Mouse (Mus musculus): ENCODE measurements at regions not wholly inside any gene's neighbourhood (a gene's known extent, or its start where the extent isn't known, plus 50 kb on each side); places are given as distances from the start of the nearest gene placed in this dataset.

GRCm38 (mm10) chr2:124952212-124952611, 115.7 kb upstream of the Slc24a5 start:
- DNase-seq (ENCODE audit: low read depth): no peak

- no peak for DNase-seq (ENCODE audit: low read depth)
These were observed 114.9 kb upstream of the Slc24a5 start for GRCm38 (mm10) chr2:124953015-124953414.

DNA sequence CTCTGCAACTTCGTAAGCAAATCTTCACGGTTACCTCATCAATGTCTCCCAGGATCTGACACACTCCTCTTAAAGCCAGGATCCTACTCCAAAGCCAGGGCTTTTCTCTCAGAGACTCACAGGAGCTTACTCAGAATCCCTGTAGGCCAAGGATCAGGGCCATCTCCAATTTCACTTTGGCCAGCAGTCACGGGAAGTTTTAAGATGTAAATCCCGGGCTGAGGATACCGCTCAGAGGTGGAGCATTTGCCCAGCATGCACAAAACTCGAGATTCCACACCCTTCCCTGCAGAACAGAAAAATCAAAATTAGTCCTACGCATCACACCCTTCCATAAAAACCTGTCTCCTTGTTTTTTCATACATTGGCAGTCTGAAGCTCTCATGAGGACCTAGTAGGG, 112.1 kb upstream of the Slc24a5 start:
- no peak for DNase-seq (ENCODE audit: low read depth)

- DNase-seq (ENCODE audit: low read depth): no peak
These were observed 108.5 kb upstream of the Slc24a5 start for GRCm38 (mm10) chr2:124959431-124959830.

GRCm38 (mm10) chr2:124971826-124972749, 95.8 kb upstream of the Slc24a5 start:
- DNase-seq (ENCODE audit: low read depth): no peak

DNA sequence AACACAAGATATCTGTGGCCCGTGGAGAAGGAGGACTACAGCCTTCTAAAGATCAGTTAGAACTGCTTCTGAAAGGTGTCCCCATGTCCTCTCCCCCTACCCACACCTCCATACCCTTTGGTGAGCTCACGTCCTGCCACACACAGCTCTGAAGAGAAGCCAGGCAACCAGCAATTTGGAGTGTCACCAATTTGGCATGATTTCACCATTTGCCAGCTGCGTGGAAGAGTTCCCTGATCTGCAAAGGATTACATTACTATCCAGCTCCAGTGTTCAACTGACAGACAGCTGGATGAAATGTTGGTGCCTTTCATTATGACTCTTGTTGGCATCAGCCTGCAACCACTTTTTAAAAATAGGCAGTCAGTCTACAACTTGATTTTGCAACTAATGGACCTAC, 92.8 kb upstream of the Slc24a5 start:
- no peak for DNase-seq (ENCODE audit: low read depth)

DNA sequence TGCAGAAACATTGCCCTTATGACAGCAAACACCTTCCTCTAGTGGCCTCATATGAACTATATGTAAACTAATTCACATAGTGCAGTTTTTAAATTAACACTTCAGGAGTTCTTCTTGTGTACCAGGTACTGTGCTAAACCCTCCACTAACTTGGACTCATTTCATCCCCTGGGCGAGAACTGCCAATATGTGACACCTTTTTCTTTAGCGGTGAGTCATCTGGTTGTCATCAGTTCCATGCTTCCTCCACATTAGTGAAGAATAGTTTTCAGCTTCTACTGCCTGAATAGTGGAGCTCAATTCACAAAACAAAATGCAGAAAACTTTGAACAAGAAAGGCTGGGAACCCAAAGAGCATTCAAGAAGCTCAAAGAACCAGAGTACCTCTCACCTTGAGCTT, 76.9 kb upstream of the Slc24a5 start:
- no peak for DNase-seq (ENCODE audit: low read depth)

DNA sequence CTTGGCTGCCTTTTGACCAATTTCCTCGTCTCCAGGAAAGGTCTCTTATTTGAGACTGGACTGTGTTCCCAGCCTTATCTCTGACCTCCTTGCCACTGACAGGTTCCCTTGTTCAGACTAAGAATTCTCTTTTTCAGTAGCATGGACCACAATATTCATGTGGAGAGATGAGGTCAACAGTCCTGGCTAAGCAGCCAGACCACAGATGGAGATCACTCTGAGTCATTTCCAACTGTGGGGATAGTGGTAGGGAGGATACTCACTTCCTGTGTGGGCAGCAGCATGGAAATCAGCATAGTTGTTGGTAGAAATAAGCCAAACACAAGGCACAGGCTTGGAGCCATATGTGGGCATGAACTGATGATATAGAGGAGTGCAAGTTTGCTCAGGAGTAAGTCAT, 52.9 kb upstream of the Slc24a5 start:
- no peak for DNase-seq (ENCODE audit: low read depth)

GRCm38 (mm10) chr2:125016946-125017345, 51.0 kb upstream of the Slc24a5 start:
- DNase-seq (ENCODE audit: low read depth): no peak
